Comparison of ENCODE assay signal across 9 mouse cellular contexts in the genomic region with DNA sequence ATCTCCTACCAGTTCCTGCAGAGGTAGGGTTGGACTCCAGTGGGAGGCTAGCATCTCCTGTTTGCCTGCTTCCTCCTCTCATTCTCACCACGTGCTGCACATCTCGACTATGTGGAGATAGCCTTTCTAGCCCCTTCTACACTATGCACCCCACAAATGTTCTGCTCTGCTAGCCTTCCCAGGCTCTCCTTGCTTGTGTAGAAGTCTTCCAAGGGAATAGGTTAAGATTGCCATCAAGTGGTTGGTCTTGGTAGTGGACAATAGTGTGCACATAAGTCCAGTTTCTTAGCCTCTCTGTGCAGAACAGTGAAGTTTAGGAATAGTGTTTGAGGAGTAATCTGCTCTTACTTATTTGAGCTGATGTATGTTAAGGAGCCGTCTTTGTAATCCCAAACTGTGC.
DNase-seq lines count a peak whose midpoint lies in the region; ATAC-seq and TF ChIP-seq lines count a peak whose summit lies in the region.
"Had no signal": no experiment of that assay in that cellular context is flagged by ENCODE, and none has a peak within 500 bp of the region (broad histone marks: within the 10 kb centered on the region; RNA-seq: fewer than 3 reads in every experiment).

No protein-coding gene starts in this region.

- H3K4me1 ChIP-seq in thymus, adult 2 months (replicated peaks; ENCODE audit: control insufficient read depth, insufficient read depth, low read length): no peaks in the 10 kb centered on the region
- H3K4me1 ChIP-seq in hindbrain, postnatal 0 days (ENCODE audit: insufficient read depth, low read length): 0 out of 2 replicates have a peak, but pooled peaks cover 5% of the 10 kb centered on the region
- no peaks in the 10 kb centered on the region for H3K4me1 ChIP-seq in lung, embryonic 16.5 days (replicated peaks; ENCODE audit: control insufficient read depth, insufficient read depth, low read length)
- H3K4me1 ChIP-seq: neural tube, embryonic 12.5 days had no signal

- H3K9me3 ChIP-seq in hindbrain, postnatal 0 days (ENCODE audit: low read length): no peaks in the 10 kb centered on the region
- H3K9me3 ChIP-seq in lung, embryonic 16.5 days (ENCODE audit: control insufficient read depth, low read length): no peaks in the 10 kb centered on the region
- H3K9me3 ChIP-seq: neural tube, embryonic 12.5 days had no signal

- no peaks in the 10 kb centered on the region for H3K36me3 ChIP-seq in thymus, adult 2 months (ENCODE audit: control insufficient read depth, insufficient read depth, low read length)
- no peaks in the 10 kb centered on the region for H3K36me3 ChIP-seq in hindbrain, postnatal 0 days (ENCODE audit: insufficient read depth, low read length)
- H3K36me3 ChIP-seq in lung, embryonic 16.5 days (ENCODE audit: control insufficient read depth, insufficient read depth, low read length): no peaks in the 10 kb centered on the region
- H3K36me3 ChIP-seq: neural tube, embryonic 12.5 days had no signal

- H3K4me3 ChIP-seq in thymus, adult 2 months (ENCODE audit: control insufficient read depth, insufficient read depth, low read length): no peak overlapping the region
- no peak overlapping the region for H3K4me3 ChIP-seq in hindbrain, postnatal 0 days (ENCODE audit: low read length)
- H3K4me3 ChIP-seq in lung, embryonic 16.5 days (ENCODE audit: low read length): no peak overlapping the region
- H3K4me3 ChIP-seq: neural tube, embryonic 12.5 days had no signal

- no peak for TF ChIP-seq POLR2A in thymus, adult 2 months (IDR thresholded peaks at IDR 0.05; ENCODE audit: control insufficient read depth, extremely low read depth, insufficient read depth, low read length, poor library complexity)

- no peak overlapping the region for H3K4me2 ChIP-seq in hindbrain, postnatal 0 days (ENCODE audit: low read depth, low read length)
- H3K4me2 ChIP-seq in lung, embryonic 16.5 days (ENCODE audit: low read depth, low read length): no peak overlapping the region
- H3K4me2 ChIP-seq: neural tube, embryonic 12.5 days had no signal

- peak; percentile 89; the same call in 1 of the 2 replicates for ATAC-seq in frontal cortex, adult (ENCODE audit: low TSS enrichment)
- ATAC-seq in hindbrain, postnatal 0 days: peak; percentile 56; the same call in 1 of the 2 replicates
- peak; percentile 57; the same call in 1 of the 2 replicates for ATAC-seq in lung, embryonic 16.5 days (ENCODE audit: low read depth)

- H3K9ac ChIP-seq in hindbrain, postnatal 0 days (replicated peaks; ENCODE audit: low read length): no peak overlapping the region
- H3K9ac ChIP-seq in lung, embryonic 16.5 days (ENCODE audit: low read length): no peak overlapping the region
- H3K9ac ChIP-seq: neural tube, embryonic 12.5 days had no signal

- no peak overlapping the region for H3K27ac ChIP-seq in thymus, adult 2 months (ENCODE audit: control insufficient read depth, insufficient read depth, low read length)
- H3K27ac ChIP-seq in hindbrain, postnatal 0 days: no peak overlapping the region
- H3K27ac ChIP-seq in lung, embryonic 16.5 days (ENCODE audit: low read length): no peak overlapping the region
- H3K27ac ChIP-seq: neural tube, embryonic 12.5 days had no signal

- no peak for TF ChIP-seq CTCF in thymus, adult 2 months (IDR thresholded peaks at IDR 0.05; ENCODE audit: borderline replicate concordance, control insufficient read depth, extremely low read depth, insufficient read depth, low read length, poor library complexity)
- peak; percentile 87 for TF ChIP-seq CTCF in hindbrain, postnatal 0 days (IDR thresholded peaks at IDR 0.05; ENCODE audit: low read depth)

- WGBS in thymus, adult 2 months: 59% methylated on average over 3 of the region's 3 CpGs
- 49% methylated on average over 3 of the region's 3 CpGs for WGBS in hindbrain, postnatal 0 days
- WGBS in lung, embryonic 16.5 days: 44% methylated on average over 3 of the region's 3 CpGs

- no peak for DNase-seq in frontal cortex, postnatal 14 days (ENCODE audit: low spot score in 2 of 2)
- DNase-seq in thymus, adult 2 months: peak; percentile 27
- no peak for DNase-seq in thymus, postnatal 10 days (ENCODE audit: low spot score in 2 of 2)
- DNase-seq in cerebellum, postnatal 14 days: peak; percentile 67 to 76
- peak; percentile 85 for DNase-seq in hindbrain, postnatal 0 days (ENCODE audit: low spot score)
- no peak for DNase-seq in spleen, postnatal 10 days (ENCODE audit: low spot score in 2 of 2)

- H3K27me3 ChIP-seq in thymus, adult 2 months (ENCODE audit: control insufficient read depth, insufficient read depth, low read length): no peaks in the 10 kb centered on the region
- H3K27me3 ChIP-seq in hindbrain, postnatal 0 days (ENCODE audit: insufficient read depth, low read length): no peaks in the 10 kb centered on the region
- H3K27me3 ChIP-seq in lung, embryonic 16.5 days (ENCODE audit: control insufficient read depth, insufficient read depth, low read depth, low read length): no peaks in the 10 kb centered on the region
- H3K27me3 ChIP-seq: neural tube, embryonic 12.5 days had no signal

Comparison
In these comparisons a context has a peak if more than half of its experiments do, and no peak if none do; other contexts are left out.
1. DNase-seq: peak in thymus, adult 2 months (single experiment), cerebellum, postnatal 14 days (2 of 2) and hindbrain, postnatal 0 days (single experiment); none in frontal cortex, postnatal 14 days (0 of 2), thymus, postnatal 10 days (0 of 2) and spleen, postnatal 10 days (0 of 2).
2. Peak in every context shown above with its lines, with median percentiles within 50 percentile points of each other: ATAC-seq.